Mouse (Mus musculus): ENCODE measurements around the gene Col27a1. TPM values are rescaled to one million over a fixed set of nuclear protein-coding genes. Genes with fewer than 3 reads are reported as not detected.

Col27a1 gene
- total RNA-seq, 1 experiment = 2.4 TPM

- Histone ChIP-seq H3K36me3 (ENCODE audit: control insufficient read depth, insufficient read depth, low read length, poor library complexity, severe bottlenecking) (peaks cover 2% of the 10 kb centered on the region; the same call in 1 of the 2 replicates), H3K9ac (ENCODE audit: insufficient read depth, low read depth, low read length, poor library complexity, severe bottlenecking) (no peak overlapping the region), H3K9me3 (ENCODE audit: control insufficient read depth, insufficient read depth, low read depth, low read length) (no peaks in the 10 kb centered on the region), H3K4me3 (ENCODE audit: insufficient read depth in 1 of 2, low read depth in 1 of 2, low read length in 2 of 2, poor library complexity in 1 of 2, severe bottlenecking in 1 of 2) (no peak overlapping the region), H3K4me1 (ENCODE audit: control insufficient read depth in 2 of 2, insufficient read depth in 2 of 2, low read length in 2 of 2, poor library complexity in 1 of 2) (no peaks in the 10 kb centered on the region), H3K27ac (ENCODE audit: insufficient read depth, low read depth, low read length, poor library complexity, severe bottlenecking) (no peak overlapping the region)
- no peak for DNase-seq (ENCODE audit: low read depth, low spot score)
- in situ Hi-C loops (cut with MboI; ENCODE audit: low sequenced_read_pairs in 2 of 2, unreplicated experiment in 2 of 2) = no loop called here
- TF ChIP-seq MAFK (IDR thresholded peaks at IDR 0.05; ENCODE audit: insufficient read depth, low read depth, low read length) = no peak
- no peak for TF ChIP-seq ZC3H11A (IDR thresholded peaks at IDR 0.05; ENCODE audit: borderline replicate concordance, low read depth, low read length)
- no peak for TF ChIP-seq CHD2 (IDR thresholded peaks at IDR 0.05; ENCODE audit: low read depth, low read length)
- TF ChIP-seq ZNF384 (IDR thresholded peaks at IDR 0.05; ENCODE audit: low read depth, low read length) = no peak
- no peak for TF ChIP-seq HCFC1 (IDR thresholded peaks at IDR 0.05; ENCODE audit: borderline replicate concordance, insufficient read depth, low read length)
These were observed 161.6 kb downstream of the Col27a1 start for GRCm38 (mm10) chr4:63375367-63375766.

- Histone ChIP-seq H3K27ac (ENCODE audit: insufficient read depth, low read depth, low read length, poor library complexity, severe bottlenecking) (no peak overlapping the region), H3K4me3 (ENCODE audit: insufficient read depth in 1 of 2, low read depth in 1 of 2, low read length in 2 of 2, poor library complexity in 1 of 2, severe bottlenecking in 1 of 2) (no peak overlapping the region), H3K9ac (ENCODE audit: insufficient read depth, low read depth, low read length, poor library complexity, severe bottlenecking) (no peak overlapping the region), H3K36me3 (ENCODE audit: control insufficient read depth, insufficient read depth, low read length, poor library complexity, severe bottlenecking) (peaks cover 2% of the 10 kb centered on the region; the same call in 1 of the 2 replicates), H3K4me1 (ENCODE audit: control insufficient read depth in 2 of 2, insufficient read depth in 2 of 2, low read length in 2 of 2, poor library complexity in 1 of 2) (no peaks in the 10 kb centered on the region), H3K9me3 (ENCODE audit: control insufficient read depth, insufficient read depth, low read depth, low read length) (no peaks in the 10 kb centered on the region)
- no peak for DNase-seq (ENCODE audit: low read depth, low spot score)
- in situ Hi-C loops (cut with MboI; ENCODE audit: low sequenced_read_pairs in 2 of 2, unreplicated experiment in 2 of 2) = no loop called here
- TF ChIP-seq ZC3H11A (IDR thresholded peaks at IDR 0.05; ENCODE audit: borderline replicate concordance, low read depth, low read length) (no peak), MAFK (IDR thresholded peaks at IDR 0.05; ENCODE audit: insufficient read depth, low read depth, low read length) (no peak), CHD2 (IDR thresholded peaks at IDR 0.05; ENCODE audit: low read depth, low read length) (no peak), ZNF384 (IDR thresholded peaks at IDR 0.05; ENCODE audit: low read depth, low read length) (no peak), HCFC1 (IDR thresholded peaks at IDR 0.05; ENCODE audit: borderline replicate concordance, insufficient read depth, low read length) (no peak)
These were observed 163.7 kb downstream of the Col27a1 start for GRCm38 (mm10) chr4:63377483-63377882.

GRCm38 (mm10) chr4:63382676-63383369 is 169.0 kb downstream of the Col27a1 start:
- in situ Hi-C loops (cut with MboI; ENCODE audit: low sequenced_read_pairs in 2 of 2, unreplicated experiment in 2 of 2) = no loop called here
- Histone ChIP-seq H3K27ac (ENCODE audit: insufficient read depth, low read depth, low read length, poor library complexity, severe bottlenecking) (no peak overlapping the region), H3K36me3 (ENCODE audit: control insufficient read depth, insufficient read depth, low read length, poor library complexity, severe bottlenecking) (peaks cover 2% of the 10 kb centered on the region; the same call in 1 of the 2 replicates), H3K4me3 (ENCODE audit: insufficient read depth in 1 of 2, low read depth in 1 of 2, low read length in 2 of 2, poor library complexity in 1 of 2, severe bottlenecking in 1 of 2) (no peak overlapping the region), H3K9ac (ENCODE audit: insufficient read depth, low read depth, low read length, poor library complexity, severe bottlenecking) (no peak overlapping the region), H3K9me3 (ENCODE audit: control insufficient read depth, insufficient read depth, low read depth, low read length) (no peaks in the 10 kb centered on the region), H3K4me1 (ENCODE audit: control insufficient read depth in 2 of 2, insufficient read depth in 2 of 2, low read length in 2 of 2, poor library complexity in 1 of 2) (0 out of 4 replicates have a peak, but pooled peaks cover 0 to 2% of the 10 kb centered on the region in 2 experiments)
- TF ChIP-seq MAFK (IDR thresholded peaks at IDR 0.05; ENCODE audit: insufficient read depth, low read depth, low read length) (no peak), ZC3H11A (IDR thresholded peaks at IDR 0.05; ENCODE audit: borderline replicate concordance, low read depth, low read length) (no peak), CHD2 (IDR thresholded peaks at IDR 0.05; ENCODE audit: low read depth, low read length) (no peak), ZNF384 (IDR thresholded peaks at IDR 0.05; ENCODE audit: low read depth, low read length) (no peak), HCFC1 (IDR thresholded peaks at IDR 0.05; ENCODE audit: borderline replicate concordance, insufficient read depth, low read length) (no peak)
- DNase-seq (ENCODE audit: low read depth, low spot score) = no peak

DNA sequence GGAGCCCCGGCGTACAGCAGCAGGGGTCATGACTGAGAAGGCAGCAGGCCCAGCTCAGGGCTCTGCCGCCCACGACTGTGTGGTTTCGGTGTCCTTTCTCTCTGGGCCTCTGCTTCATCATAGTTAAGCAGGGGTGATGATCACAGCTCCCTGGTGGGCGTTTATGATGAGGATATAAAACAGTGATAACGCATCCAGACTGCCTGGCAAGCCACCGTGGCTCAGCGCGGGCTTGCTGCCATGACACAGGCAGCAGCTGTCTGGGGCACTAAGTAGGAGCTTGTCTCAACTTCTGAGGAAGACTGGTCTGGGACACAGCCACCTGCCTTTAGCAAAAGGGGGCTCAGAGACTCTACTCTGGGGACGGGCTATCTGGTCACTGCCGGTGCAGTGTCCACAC is 169.7 kb downstream of the Col27a1 start:
- DNase-seq (ENCODE audit: low read depth, low spot score) = no peak
- TF ChIP-seq MAFK (IDR thresholded peaks at IDR 0.05; ENCODE audit: insufficient read depth, low read depth, low read length) (no peak), HCFC1 (IDR thresholded peaks at IDR 0.05; ENCODE audit: borderline replicate concordance, insufficient read depth, low read length) (no peak), ZC3H11A (IDR thresholded peaks at IDR 0.05; ENCODE audit: borderline replicate concordance, low read depth, low read length) (no peak), CHD2 (IDR thresholded peaks at IDR 0.05; ENCODE audit: low read depth, low read length) (no peak), ZNF384 (IDR thresholded peaks at IDR 0.05; ENCODE audit: low read depth, low read length) (no peak)
- Histone ChIP-seq H3K9ac (ENCODE audit: insufficient read depth, low read depth, low read length, poor library complexity, severe bottlenecking) (no peak overlapping the region), H3K36me3 (ENCODE audit: control insufficient read depth, insufficient read depth, low read length, poor library complexity, severe bottlenecking) (peaks cover 2% of the 10 kb centered on the region; the same call in 1 of the 2 replicates), H3K27ac (ENCODE audit: insufficient read depth, low read depth, low read length, poor library complexity, severe bottlenecking) (no peak overlapping the region), H3K9me3 (ENCODE audit: control insufficient read depth, insufficient read depth, low read depth, low read length) (no peaks in the 10 kb centered on the region), H3K4me1 (ENCODE audit: control insufficient read depth in 2 of 2, insufficient read depth in 2 of 2, low read length in 2 of 2, poor library complexity in 1 of 2) (peaks cover 0 to 2% of the 10 kb centered on the region in 2 experiments; a peak in 1 of 4 replicates), H3K4me3 (ENCODE audit: insufficient read depth in 1 of 2, low read depth in 1 of 2, low read length in 2 of 2, poor library complexity in 1 of 2, severe bottlenecking in 1 of 2) (no peak overlapping the region)
- in situ Hi-C loops (cut with MboI; ENCODE audit: low sequenced_read_pairs in 2 of 2, unreplicated experiment in 2 of 2) = no loop called here
